Mouse (Mus musculus) stomach, adult 2 months (tissue): Measurements from ENCODE around the gene Ccdc18. TPM values are rescaled to one million over a fixed set of nuclear protein-coding genes. Genes with fewer than 3 reads are reported as not detected.

Source experiments
- polyA plus RNA-seq: library from polyadenylated mRNA; depleted of rRNA; stranded (reverse); fragments of >200 nt; gene quantifications from 2 replicates; pipeline ENCODE4 v1.2.3, GENCODE M21; 2012; rRNA removed

Ccdc18 gene
- not detected in 2 replicates for polyA plus RNA-seq

GRCm38 (mm10) chr5:108132441-108133243 lies at the start of gene Ccdc18, which contains the start of gene Tmed5:
Gene Ccdc18 (plus strand): TSS chr5:108132875.
Gene Tmed5 (minus strand): TSS chr5:108132620.

GRCm38 (mm10) chr5:108268127-108269062 lies 135.7 kb downstream of the Ccdc18 start, which contains the start of gene Dr1:
Gene Dr1 (plus strand): TSS chr5:108268897.

Other genes with a start within 250 kb of the Ccdc18 start
- gene Rpl5, start 232.4 kb upstream of the Ccdc18 start, polyA plus RNA-seq, result 2.8 and 7.8 TPM in 2 replicates
- 0.11 and 0.23 TPM in 2 replicates for gene Fam69a, start 145.8 kb upstream of the Ccdc18 start, polyA plus RNA-seq
- gene Mtf2, start 67.2 kb upstream of the Ccdc18 start, polyA plus RNA-seq, result 1.4 and 1.6 TPM in 2 replicates
- gene Tmed5, start 255 bp upstream of the Ccdc18 start, polyA plus RNA-seq, result 67.3 and 72.9 TPM in 2 replicates
- 7.7 and 9.8 TPM in 2 replicates for gene Dr1, start 136.0 kb downstream of the Ccdc18 start, polyA plus RNA-seq
- gene Pigg, start 179.7 kb downstream of the Ccdc18 start, polyA plus RNA-seq, result 2.2 and 2.9 TPM in 2 replicates
- gene Gm42517, start 235.0 kb downstream of the Ccdc18 start, polyA plus RNA-seq, result 0.87 and 1.1 TPM in 2 replicates